Mouse (Mus musculus) brain, embryonic 18.5 days (tissue): ENCODE measurements around the gene Pex26.

Source experiments
- DNase-seq: peaks from one replicate; pipeline ENCODE4 v3.0.0-alpha.2; 2012; ENCODE audit warnings: low read depth, low spot score

Pex26 gene

GRCm38 (mm10) chr6:121166098-121166552 lies 17.3 kb upstream of the Pex26 start:
- DNase-seq = no peak

DNA sequence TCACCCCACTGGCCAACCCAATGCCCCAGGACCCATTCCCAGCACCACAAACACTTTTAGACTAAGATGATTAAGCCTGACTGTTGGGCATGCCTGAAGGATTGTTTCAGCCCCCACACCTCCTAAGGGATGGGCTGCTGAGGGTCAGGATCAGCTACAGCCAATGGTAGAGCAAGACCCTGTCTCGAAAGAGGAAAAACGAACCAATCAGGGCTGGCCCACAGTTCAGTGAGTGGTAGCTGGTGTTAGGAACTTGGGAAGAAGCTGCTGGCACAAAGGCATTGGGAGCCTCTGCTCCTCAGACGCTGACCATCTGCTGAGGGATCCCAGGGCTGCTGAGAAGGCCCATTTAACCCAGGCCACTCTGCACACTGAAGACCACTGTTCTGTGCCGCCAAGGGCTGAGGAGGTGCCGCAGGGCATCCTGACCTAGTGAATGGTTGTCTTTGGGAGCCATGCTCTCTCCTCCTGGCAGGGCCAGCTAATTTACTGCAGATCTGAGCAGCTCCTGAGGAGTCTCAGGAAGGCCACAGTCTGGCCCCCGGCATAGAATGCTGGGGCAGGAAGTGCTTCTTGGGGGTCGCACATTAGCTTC lies 16.0 kb upstream of the Pex26 start:
- no peak for DNase-seq

DNA sequence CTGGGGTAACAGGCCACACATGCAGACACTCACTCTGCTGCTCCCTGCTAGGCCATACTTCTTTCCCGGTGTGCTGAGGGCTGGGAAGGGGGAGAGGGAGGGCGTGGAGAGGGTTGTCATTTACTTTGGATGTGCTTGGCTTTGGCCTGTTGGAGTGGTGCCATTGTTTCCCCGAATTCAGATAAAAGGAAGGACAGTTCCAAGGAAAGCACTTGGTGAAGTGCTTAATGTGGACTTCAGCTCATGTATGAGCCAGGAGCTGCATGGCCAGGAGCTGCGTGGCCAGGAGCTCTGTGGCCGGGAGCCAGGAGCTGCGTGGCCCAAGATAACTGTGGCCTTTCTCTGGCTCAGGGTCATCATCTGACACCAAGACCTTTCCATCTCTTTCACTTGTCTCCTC lies 12.4 kb upstream of the Pex26 start:
- DNase-seq = no peak

DNA sequence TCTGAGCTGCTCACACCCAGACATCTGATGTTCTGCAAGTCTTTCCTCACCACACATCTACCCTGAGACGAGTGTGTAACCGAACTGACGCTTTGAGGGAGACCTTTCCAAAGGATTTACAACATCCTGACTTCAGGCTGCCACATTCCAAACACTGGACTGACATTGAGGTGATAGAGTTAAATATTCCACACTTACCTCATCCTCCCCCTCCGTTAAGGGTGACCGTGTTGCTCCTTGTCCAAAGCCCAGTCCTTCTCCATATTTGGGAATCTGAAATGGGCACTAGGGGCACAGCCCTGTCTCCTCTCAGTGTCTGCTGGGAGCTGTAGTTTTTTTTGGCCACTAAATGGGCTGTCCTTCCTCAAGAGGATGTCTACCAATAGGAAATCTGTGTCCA lies 10.0 kb upstream of the Pex26 start:
- no peak for DNase-seq

- DNase-seq = no peak
Observed at GRCm38 (mm10) chr6:121174761-121175160, 8.7 kb upstream of the Pex26 start.

- DNase-seq = no peak
Observed at GRCm38 (mm10) chr6:121176011-121176730, 7.3 kb upstream of the Pex26 start.

DNA sequence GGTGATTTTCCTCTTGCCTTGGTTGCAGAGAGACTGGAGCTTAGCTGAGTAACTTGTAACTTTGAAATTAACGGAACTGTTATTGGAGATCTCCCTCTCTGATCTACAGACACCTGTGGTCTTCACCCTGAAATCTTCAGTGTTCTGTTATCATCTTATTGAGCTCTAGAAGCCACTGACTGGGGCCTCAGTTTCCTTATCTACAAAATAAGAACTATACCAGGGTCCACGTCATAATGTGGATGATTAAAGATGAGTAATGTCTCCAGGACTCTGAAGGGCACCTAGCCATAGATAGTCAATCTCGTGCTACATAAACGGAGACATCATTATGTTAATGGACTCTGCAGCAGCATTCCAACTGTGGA lies 6.8 kb upstream of the Pex26 start:
- DNase-seq = no peak

GRCm38 (mm10) chr6:121177118-121177708 lies 6.3 kb upstream of the Pex26 start:
- no peak for DNase-seq

DNA sequence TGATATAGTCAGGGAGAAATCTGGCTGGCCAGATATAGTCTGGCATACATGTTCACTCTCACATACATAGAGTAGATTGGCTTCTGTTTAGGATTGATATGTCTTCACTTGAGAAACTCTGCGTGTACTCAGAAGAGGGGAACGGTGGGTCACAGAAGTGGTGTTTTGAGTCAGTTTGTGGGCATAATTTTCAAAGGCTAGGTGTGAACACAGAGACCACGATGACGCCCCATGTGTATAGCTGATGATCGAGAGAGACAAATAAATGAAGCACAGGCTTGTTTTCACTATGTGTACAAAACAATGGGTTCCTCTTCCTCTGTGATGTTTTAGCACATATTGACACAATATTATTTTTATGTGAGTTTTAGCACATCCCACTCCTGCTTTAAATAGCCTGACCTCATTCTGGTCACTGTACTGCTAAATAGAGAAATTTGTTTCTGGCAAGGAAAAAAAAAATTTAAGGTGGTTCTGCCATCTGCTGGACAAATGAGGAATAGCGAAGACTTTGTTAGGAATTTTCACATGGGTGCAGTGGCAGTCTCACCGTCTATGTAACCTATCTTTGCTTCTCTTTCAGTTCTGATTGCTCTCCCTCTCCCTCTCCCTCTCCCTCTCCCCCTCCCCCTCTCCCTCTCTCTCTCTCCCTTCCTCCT lies 4.6 kb upstream of the Pex26 start:
- DNase-seq = no peak

- DNase-seq = no peak
Observed at GRCm38 (mm10) chr6:121179846-121180245, 3.6 kb upstream of the Pex26 start.

GRCm38 (mm10) chr6:121184198-121185140 lies 1.0 kb downstream of the Pex26 start:
- DNase-seq = no peak

GRCm38 (mm10) chr6:121185232-121185631 lies 1.8 kb downstream of the Pex26 start:
- no peak for DNase-seq

DNA sequence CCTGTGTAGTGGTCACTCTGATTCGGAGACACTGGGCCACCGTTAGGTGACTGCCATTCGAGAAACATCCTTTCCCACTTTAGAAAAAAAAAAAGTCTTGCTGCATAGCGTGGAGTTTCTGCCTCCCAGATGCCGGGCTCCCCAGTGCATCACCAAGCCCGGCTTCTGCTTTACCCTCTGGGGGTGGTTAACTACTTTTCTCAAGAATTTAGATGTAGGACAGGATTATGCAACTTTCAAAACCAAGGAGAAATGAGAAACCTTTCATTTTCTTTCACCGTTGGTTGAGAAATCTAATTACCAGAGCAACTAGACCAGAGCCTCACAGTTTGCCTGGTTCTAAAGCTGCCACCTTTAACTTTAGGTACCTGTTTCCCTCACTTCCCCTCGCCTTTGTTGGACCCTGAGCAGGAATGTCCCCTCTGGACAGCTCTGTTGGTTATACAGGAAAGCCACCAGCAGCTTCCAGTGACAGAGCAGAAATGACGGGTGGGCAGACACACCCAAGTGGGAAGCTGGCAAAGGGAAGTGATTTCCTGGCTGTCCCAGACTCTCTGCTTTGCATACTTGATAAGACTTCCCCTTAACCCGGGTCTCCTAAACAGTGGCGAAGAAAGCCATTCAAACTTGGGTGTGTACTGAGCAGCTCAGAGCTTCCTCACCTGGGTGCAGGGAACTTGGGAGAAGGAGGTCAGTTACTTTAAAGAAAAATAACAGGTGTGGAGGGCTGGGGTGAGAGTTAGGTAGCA lies 8.0 kb downstream of the Pex26 start:
- no peak for DNase-seq

- no peak for DNase-seq
Observed at GRCm38 (mm10) chr6:121194061-121194955, 10.8 kb downstream of the Pex26 start.

DNA sequence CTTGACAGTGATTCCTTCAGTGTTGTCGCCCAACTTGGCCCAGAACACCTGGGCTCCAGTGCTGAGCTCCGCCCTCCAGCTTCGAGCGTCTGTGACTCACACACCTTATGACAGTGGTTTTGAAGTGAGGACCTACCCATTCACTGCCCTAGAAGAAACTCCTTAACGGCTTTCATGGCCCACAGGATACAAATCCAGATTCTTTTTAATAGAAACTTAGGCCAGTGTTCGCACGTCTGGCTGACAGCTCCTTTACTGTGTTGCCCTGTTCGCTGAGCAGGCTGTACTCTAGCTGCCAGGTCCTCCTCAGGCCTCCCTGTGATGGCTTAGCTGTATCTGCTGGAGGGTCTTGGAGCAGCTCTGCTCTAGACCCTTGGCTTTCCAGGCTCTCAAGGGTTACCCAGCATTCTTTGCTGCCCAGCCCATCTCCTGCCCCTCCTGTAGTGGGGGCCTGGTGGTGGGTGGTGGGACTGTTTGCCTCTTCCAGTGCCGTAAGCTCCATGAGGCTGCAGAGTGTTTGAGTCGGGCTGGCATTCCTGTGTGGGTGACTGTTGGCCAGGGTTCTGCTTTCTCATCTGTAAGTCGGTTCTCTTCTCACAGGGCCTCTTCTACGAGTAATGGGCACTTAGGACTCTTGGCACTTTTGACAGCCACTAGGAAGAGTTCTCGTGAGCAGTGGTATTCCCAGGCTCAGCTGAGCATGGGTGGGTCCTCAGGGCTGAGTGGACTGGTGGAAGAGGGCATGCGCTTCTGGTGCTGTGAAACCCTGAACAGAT lies 11.7 kb downstream of the Pex26 start:
- no peak for DNase-seq

DNA sequence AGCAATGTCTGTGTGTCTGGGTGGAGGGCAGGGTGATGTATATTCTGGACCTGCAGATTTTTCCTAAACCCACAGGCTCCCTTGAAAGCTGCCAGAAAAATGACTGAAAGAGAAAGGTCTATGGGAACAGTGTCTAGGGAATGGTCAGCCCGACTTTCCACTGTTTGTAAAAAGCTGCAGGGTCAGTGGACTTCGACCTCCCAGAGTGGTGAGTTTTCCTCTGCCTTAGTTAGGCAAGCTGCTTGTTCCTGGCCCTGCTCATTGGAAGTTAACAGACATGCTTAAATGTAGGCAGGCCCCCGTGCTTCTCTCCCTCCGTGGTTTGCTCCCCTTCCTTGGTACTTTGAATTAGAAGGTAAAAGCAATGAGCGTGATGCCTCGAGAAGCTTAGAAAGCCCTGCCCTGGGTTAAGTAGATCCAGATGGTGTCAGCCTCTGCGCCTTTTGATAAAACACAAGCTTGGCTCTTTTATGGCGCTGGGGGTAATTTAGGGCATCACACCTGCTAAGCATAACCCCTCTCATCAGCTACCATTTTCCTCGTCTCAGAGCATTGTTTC lies 14.4 kb downstream of the Pex26 start:
- DNase-seq = no peak

- DNase-seq = no peak
Observed at GRCm38 (mm10) chr6:121200458-121200857, 17.0 kb downstream of the Pex26 start.

- DNase-seq = no peak
Observed at GRCm38 (mm10) chr6:121202026-121202425, 18.6 kb downstream of the Pex26 start.

DNA sequence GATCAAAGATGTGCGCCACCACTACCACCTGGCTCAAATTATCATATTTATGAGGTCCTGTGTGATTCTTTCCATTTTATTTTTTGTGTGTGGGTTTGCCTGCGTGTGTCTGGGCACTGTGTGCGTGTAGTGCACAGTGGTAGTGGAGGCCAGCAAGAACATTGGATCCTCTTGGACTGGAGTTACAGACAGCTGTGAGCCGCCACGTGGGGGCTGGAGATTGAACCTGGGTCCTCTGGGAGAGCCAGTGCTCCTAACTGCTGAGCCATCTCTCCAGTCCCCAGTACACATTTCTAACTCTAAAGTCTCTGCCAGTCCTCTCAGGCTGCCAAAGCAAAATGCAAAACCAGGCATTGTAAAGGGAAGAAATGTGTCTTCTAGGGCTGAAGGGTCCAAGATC lies 23.0 kb downstream of the Pex26 start:
- DNase-seq = no peak
